8 mouse cellular contexts compared by ENCODE assay signal in the genomic region with DNA sequence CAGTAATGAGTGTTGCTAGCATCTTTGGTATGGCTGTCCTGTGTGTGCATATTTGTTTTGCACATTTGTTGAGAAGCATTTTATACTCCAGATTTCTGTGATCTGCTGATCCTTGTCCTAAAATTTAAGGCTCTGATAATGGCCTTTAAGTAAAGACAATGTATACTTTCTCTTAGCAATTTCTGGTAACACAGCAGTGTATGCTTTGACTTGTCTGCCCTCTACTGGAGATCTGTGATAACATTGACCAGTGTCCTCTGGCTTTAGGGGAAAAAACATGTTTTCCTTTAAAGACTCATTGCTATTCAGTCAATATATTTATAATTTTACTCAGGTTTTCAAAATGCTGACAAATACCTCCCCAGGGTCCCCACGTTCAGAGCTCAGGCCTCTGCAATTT.
DNase-seq lines count a peak whose midpoint lies in the region; ATAC-seq and TF ChIP-seq lines count a peak whose summit lies in the region.

No protein-coding gene starts in this region.

- no peak overlapping the region for H3K9ac ChIP-seq in hindbrain, embryonic 11.5 days (ENCODE audit: low read depth, low read length)
- no peak overlapping the region for H3K9ac ChIP-seq in hindbrain, embryonic 16.5 days (ENCODE audit: low read depth, low read length)
- no peak overlapping the region for H3K9ac ChIP-seq in forebrain, embryonic 13.5 days

- ATAC-seq in hindbrain, embryonic 11.5 days (ENCODE audit: low FRiP score) = no peak
- no peak for ATAC-seq in hindbrain, embryonic 16.5 days
- ATAC-seq in forebrain, embryonic 13.5 days = no peak

- H3K27me3 ChIP-seq in hindbrain, embryonic 11.5 days (ENCODE audit: control insufficient read depth, insufficient read depth, low read length) = no peaks in the 10 kb centered on the region
- no peaks in the 10 kb centered on the region for H3K27me3 ChIP-seq in hindbrain, embryonic 16.5 days (replicated peaks; ENCODE audit: control insufficient read depth, insufficient read depth, low read length)
- H3K27me3 ChIP-seq in forebrain, embryonic 13.5 days = no peaks in the 10 kb centered on the region

- H3K4me2 ChIP-seq in hindbrain, embryonic 11.5 days (replicated peaks; ENCODE audit: low read depth, low read length) = no peak overlapping the region
- no peak overlapping the region for H3K4me2 ChIP-seq in hindbrain, embryonic 16.5 days (ENCODE audit: low read length)
- H3K4me2 ChIP-seq in forebrain, embryonic 13.5 days = no peak overlapping the region

- H3K9me3 ChIP-seq in hindbrain, embryonic 11.5 days (ENCODE audit: control insufficient read depth, low read length) = no peaks in the 10 kb centered on the region
- no peaks in the 10 kb centered on the region for H3K9me3 ChIP-seq in hindbrain, embryonic 16.5 days (ENCODE audit: control insufficient read depth, low read length)
- no peaks in the 10 kb centered on the region for H3K9me3 ChIP-seq in forebrain, embryonic 13.5 days (replicated peaks)

- DNase-seq in hindbrain, embryonic 11.5 days (ENCODE audit: low spot score) = peak; percentile 59
- DNase-seq in urinary bladder, postnatal 25 days (ENCODE audit: low spot score) = peak; percentile 13
- no peak for DNase-seq in urinary bladder, postnatal 4 days (ENCODE audit: low spot score in 2 of 2)
- DNase-seq in layer of hippocampus, adult 9-10 months (ENCODE audit: low spot score) = peak; percentile 37
- peak; percentile 45 for DNase-seq in retina, adult 2 months (ENCODE audit: low read depth, low spot score)

- H3K4me3 ChIP-seq in hindbrain, embryonic 11.5 days (ENCODE audit: low read depth, low read length) = no peak overlapping the region
- no peak overlapping the region for H3K4me3 ChIP-seq in hindbrain, embryonic 16.5 days (ENCODE audit: low read length)
- no peak overlapping the region for H3K4me3 ChIP-seq in cortical plate, adult 2 months (ENCODE audit: insufficient read depth, low read length)
- H3K4me3 ChIP-seq in forebrain, embryonic 13.5 days = no peak overlapping the region

- 10% methylated on average over 1 of the region's 1 CpGs for WGBS in hindbrain, embryonic 11.5 days
- 11% methylated on average over 1 of the region's 1 CpGs for WGBS in hindbrain, embryonic 16.5 days
- 14% methylated on average over 1 of the region's 1 CpGs for WGBS in forebrain, embryonic 13.5 days

- H3K36me3 ChIP-seq in hindbrain, embryonic 11.5 days (ENCODE audit: control insufficient read depth, insufficient read depth, low read length) = no peaks in the 10 kb centered on the region
- no peaks in the 10 kb centered on the region for H3K36me3 ChIP-seq in hindbrain, embryonic 16.5 days (ENCODE audit: control insufficient read depth, insufficient read depth, low read length)
- H3K36me3 ChIP-seq in forebrain, embryonic 13.5 days (ENCODE audit: poor library complexity, severe bottlenecking) = no peaks in the 10 kb centered on the region

- no peak for TF ChIP-seq POLR2A in cortical plate, adult 2 months (IDR thresholded peaks at IDR 0.05; ENCODE audit: extremely low read depth, insufficient read depth, low read length)

- TF ChIP-seq CTCF in cortical plate, adult 2 months (IDR thresholded peaks at IDR 0.05; ENCODE audit: extremely low read depth, insufficient read depth, low read length) = peak; percentile 32; the same call in 1 of the 2 replicates

- no peak overlapping the region for H3K27ac ChIP-seq in hindbrain, embryonic 11.5 days (ENCODE audit: low read depth, low read length)
- no peak overlapping the region for H3K27ac ChIP-seq in hindbrain, embryonic 16.5 days (ENCODE audit: low read depth, low read length)
- H3K27ac ChIP-seq in cortical plate, adult 2 months (ENCODE audit: insufficient read depth, low read length) = no peak overlapping the region
- no peak overlapping the region for H3K27ac ChIP-seq in forebrain, embryonic 13.5 days

- H3K4me1 ChIP-seq in hindbrain, embryonic 11.5 days (replicated peaks; ENCODE audit: control insufficient read depth, insufficient read depth, low read length) = no peaks in the 10 kb centered on the region
- H3K4me1 ChIP-seq in hindbrain, embryonic 16.5 days (ENCODE audit: control insufficient read depth, insufficient read depth, low read depth, low read length) = no peaks in the 10 kb centered on the region
- no peaks in the 10 kb centered on the region for H3K4me1 ChIP-seq in cortical plate, adult 2 months (ENCODE audit: control insufficient read depth, insufficient read depth, low read length)
- H3K4me1 ChIP-seq in forebrain, embryonic 13.5 days = no peaks in the 10 kb centered on the region

Comparison
In these comparisons a context has a peak if more than half of its experiments do, and no peak if none do; other contexts are left out.
1. DNase-seq: peak in hindbrain, embryonic 11.5 days (single experiment), urinary bladder, postnatal 25 days (single experiment), layer of hippocampus, adult 9-10 months (single experiment) and retina, adult 2 months (single experiment); none in urinary bladder, postnatal 4 days (0 of 2).